Mouse (Mus musculus): ENCODE data around the gene Ifi205.
A peak's percentile ranks its signal among the peaks of the same experiment; 100 is the strongest.
"Not testable (repeated sequence)": the region's sequence is repeated elsewhere in the genome, so short reads cannot be mapped to it uniquely, and the experiment has no call there.

The Ifi205 gene

DNA sequence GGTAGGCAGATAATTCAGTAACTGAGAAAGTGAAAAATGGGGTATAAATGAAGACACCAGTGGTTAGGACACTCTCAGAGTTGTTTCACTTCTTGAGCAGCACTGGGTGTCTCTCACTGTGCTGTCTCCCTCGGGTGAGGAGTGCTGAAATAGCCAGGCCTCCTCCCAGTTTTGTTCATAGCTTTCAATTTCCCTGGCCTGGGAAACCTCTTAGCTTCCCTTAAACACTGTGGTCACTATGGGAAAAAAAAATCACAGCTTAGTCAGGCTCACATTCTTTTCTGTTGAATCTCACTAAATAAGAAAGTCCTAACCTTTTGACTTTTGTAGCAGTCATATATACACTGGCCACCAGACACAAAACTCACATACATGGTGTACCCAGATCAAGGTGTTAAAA is at the start of gene Ifi205:
TSS of gene Ifi205 (minus strand) at position 113 of the 400 bp plus-strand sequence.
- DNase-seq, result no peak

DNA sequence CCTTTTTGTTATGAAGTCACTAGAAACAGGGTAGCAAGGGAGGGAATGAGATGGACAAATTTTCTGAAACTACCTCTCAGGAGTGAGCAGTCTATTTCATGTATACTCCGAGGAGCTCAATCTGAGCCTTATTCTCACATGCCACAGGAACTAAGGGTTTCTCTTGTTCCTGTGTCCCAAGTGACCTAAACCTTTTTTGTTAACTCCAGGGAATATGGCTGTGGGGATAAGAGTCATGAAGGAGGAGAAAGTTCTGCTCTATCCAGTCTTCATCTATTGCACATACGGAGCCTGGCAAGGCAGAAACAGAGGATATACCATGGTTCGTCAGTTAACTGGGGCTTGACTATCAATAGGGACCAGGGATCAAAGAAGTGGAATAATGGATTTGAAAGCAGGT is 34.7 kb upstream of the Ifi205 start, which contains the start of gene Olfr430:
TSS of gene Olfr430 (plus strand) at position 301 of the 400 bp plus-strand sequence.
- no peak for DNase-seq

- no peak for DNase-seq
Observed at GRCm38 (mm10) chr1:174055248-174055647, 23.6 kb upstream of the Ifi205 start.

- no peak for DNase-seq
Observed at GRCm38 (mm10) chr1:174052981-174053380, 21.4 kb upstream of the Ifi205 start.

- no peak for DNase-seq
Observed at GRCm38 (mm10) chr1:174051931-174052536, 20.4 kb upstream of the Ifi205 start.

DNA sequence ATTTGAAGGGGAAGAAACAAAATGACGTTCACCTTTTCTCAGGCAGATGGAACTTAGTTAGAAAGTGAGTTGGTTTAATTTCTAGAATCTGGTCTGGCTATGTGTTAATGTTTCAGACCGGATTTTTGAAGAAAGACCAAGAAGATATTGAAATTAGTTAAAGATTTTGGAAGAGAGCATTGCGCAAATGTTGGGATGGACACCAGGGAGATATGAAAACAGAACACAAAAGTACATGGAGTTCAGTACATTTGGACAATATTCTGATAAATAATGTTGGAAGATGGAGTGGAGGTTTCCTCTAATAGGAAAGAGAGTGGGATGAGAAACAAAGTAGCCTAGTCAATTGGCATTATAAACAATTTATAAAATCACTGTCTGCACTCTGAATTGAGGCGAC is 19.9 kb upstream of the Ifi205 start:
- no peak for DNase-seq

DNA sequence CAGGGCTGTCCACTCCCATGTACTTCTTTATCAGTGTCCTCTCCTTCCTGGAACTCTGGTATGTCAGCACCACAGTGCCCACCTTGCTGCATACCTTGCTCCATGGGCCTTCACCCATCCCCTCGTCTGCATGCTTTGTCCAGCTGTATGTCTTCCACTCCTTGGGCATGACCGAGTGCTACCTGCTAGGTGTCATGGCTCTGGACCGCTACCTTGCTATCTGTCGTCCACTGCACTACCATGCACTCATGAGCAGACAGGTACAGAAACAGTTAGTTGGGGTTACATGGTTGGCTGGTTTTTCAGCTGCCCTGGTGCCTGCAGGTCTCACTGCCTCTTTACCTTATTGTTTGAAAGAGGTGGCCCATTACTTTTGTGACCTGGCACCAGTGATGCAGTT is 18.9 kb upstream of the Ifi205 start:
- no peak for DNase-seq

DNA sequence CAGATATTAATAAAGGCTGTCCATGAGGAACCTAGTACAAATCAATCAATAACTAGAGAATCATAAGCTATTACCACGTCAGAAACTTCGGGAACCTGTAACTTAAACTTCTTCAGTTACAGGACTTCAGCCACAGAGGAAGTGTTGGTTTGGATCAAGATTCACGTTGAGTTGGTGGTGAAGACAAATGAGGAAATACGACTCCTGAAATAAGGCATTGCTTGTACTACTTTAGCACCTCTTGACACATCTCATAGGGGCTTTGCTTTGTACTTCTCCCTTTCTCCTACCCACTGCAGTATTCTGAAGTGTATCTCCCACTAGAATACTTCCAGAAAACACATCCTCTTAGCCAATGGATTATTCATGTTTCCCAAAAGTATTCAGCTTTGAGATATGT is 17.7 kb upstream of the Ifi205 start:
- DNase-seq, result not testable (repeated sequence)

- no peak for DNase-seq
Observed at GRCm38 (mm10) chr1:174048893-174049292, 17.3 kb upstream of the Ifi205 start, which contains the start of gene Olfr432. TSS of gene Olfr432 (plus strand) at chr1:174049205.

DNA sequence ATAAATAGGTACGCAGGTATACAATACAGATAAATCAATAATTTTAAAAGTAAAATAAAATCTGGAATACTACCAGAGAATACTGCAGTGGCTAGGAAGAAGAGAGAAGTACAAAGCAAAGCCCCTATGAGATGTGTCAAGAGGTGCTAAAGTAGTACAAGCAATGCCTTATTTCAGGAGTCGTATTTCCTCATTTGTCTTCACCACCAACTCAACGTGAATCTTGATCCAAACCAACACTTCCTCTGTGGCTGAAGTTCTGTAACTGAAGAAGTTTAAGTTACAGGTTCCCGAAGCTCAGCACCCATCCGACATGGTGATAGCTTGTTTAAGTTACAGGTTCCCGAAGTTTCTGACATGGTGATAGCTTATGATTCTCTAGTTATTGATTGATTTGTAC is 16.6 kb upstream of the Ifi205 start:
- DNase-seq, result not testable (repeated sequence)

- no peak for DNase-seq
Observed at GRCm38 (mm10) chr1:174044431-174044830, 12.8 kb upstream of the Ifi205 start.

GRCm38 (mm10) chr1:174042091-174042884 is 10.7 kb upstream of the Ifi205 start:
- DNase-seq, result not testable (repeated sequence)

DNA sequence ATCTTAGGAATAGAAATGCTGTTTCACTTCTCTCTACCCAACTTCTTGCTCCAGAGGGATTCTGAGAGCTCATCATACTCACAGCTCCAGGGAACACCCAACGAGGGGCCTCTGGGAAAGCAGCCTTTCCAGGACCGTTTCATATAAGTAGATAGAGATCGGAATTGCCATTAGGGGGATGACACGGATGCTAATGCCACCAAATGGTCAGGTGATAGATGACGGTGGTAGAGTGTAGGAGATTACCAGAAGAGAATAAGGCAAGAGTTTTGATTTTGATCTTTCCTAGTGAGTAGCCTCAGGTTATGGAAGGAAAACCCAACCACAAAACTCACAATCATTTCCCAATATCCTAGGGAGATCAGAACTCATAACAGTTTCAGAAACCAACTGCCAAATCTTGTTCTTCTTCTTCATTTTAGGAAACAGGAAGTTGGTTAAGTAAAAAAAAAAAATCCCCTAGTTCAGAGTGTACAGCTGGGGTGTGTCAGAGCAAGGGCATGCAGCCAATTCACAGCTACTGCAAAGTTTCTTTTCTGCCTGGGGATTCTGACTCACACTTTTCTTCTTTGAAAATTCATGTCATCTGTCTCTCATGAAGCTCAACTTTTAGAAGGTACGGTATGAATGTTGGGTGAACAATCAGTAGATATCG is 9.0 kb upstream of the Ifi205 start, which contains the start of gene Olfr433:
TSS of gene Olfr433 (plus strand) at position 183 of the 655 bp plus-strand sequence.
- DNase-seq, result peak; percentile 68

GRCm38 (mm10) chr1:174038480-174038879 is 6.9 kb upstream of the Ifi205 start:
- no peak for DNase-seq

DNA sequence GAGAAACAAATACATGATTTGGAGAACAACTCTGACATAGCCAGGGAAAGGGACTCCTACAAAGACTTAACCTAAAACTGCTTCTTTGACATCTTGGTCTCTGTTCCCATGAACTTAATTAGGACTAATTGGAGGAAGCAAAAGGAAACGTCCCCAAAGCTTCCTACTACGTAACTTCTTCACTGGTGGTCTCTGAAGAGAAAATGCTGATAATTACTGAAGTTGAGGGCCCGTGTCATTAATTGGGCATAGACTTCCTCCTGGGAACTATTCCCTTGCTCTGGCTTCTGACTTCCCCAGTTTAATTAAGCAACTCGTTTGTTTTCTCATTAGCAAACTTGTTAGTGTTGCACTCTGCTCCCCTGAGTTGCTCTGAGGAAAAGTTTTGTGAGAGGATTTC is 4.2 kb upstream of the Ifi205 start:
- no peak for DNase-seq

GRCm38 (mm10) chr1:174007050-174007449 is 24.6 kb downstream of the Ifi205 start:
- DNase-seq, result not testable (repeated sequence)

GRCm38 (mm10) chr1:174004352-174005109 is 27.1 kb downstream of the Ifi205 start:
- not testable (repeated sequence) for DNase-seq

DNA sequence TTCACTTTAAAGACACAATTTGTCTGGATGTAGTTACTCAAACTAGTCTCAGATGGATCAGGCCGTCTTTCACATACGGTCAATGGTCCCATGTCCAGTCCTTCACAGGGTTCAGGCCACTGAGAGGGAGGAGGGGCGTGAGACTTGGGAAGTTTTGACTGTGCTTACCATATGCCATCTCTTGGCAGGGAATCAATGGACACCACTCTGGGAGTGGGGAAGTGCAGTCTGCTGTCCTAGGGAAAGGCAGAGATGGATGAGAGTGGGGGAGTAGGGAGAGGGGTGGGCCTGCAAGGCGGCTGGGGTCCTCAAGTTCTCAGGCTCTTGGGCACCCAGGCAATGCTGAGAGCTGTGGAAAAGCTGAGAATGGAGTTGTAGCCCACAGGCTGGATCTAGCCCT is 36.6 kb downstream of the Ifi205 start:
- no peak for DNase-seq

DNA sequence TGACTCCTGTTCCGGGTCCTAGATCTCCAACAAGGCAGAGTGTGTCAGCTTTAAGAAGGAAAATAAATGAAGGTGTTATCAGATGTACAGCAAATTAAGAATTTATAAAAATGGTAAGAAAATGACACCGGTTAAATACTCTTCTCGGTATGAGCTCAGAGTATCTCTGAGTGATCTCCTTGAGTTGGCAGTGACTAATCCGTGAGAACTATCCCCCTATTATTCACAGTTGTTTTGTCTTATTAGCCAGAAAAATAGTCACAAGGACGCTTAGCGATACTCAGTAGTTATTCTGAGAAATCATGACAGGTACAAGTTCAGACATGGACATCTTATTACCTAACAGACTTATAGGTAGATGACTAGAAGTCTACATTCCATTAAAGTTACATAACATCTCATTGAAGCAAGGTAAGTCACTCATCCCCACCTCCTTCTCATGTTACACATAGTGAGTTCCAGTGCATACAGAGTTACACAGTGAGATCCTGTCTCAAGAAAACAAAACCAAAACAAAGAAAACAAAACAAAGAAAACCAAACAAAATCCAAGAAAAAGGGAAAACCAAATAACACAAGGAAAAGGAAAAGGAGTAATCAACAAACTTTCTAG is 48.8 kb downstream of the Ifi205 start, which contains the start of gene Ifi202b:
TSS of gene Ifi202b (minus strand) at position 51 of the 612 bp plus-strand sequence.
- DNase-seq, result not testable (repeated sequence)

DNA sequence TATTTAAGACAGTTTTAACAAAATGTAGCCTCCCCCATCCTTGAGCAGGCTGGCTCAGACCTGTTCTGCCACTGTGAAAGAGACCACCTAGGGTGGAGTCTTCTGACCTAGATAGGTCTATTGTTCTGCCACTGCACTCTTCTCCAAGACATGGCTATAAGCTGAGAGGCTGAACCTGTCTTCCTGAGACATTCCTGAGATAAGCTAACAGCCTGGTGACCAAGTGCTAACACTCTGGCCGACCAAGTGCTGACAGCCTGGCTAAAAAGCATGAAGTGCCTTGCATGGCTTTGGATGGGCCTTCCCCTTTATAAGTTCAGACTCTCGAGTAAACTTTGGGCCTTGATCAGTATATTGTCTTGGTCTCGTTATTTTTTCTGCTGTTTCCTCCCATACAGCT is 50.6 kb downstream of the Ifi205 start:
- not testable (repeated sequence) for DNase-seq

DNA sequence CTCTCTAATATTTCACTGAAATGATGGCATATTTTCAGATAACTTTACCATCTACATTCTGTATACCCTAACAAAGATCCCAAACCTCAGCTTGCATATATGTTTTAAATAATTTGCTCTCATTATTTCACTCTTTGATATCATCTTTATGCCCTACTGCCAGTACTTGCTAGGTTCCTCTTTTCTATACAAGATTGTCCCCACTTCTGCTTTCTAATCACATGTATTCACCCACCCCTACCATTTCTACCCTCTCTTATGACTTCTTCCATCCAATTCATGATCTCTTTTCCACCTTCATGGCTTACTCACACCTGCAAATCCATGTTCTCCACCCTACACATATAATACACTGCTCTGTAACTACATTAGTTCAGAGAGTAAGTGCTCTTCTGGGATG is 54.0 kb downstream of the Ifi205 start:
- no peak for DNase-seq

DNA sequence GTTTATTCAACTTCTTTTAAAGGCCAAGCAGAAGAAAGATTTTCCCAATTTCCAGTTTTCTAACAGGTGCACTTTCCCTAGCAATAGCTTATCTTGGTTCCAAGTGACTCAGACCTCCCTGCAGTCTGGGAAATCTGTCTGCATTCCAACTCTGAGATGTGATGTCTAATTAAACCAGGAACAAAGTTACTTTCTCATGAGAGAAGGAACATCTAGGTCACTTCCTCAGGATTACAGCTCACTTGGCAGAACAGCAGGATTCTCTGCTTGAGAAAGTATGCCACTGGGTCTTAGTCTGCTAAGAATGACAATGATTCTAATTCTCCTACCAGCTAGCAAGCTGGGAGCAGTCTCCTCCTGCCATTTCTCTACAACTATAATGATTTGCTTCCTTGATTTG is 58.5 kb downstream of the Ifi205 start:
- DNase-seq, result no peak
